Mouse (Mus musculus) layer of hippocampus, postnatal 36 days (tissue): ENCODE results near the gene Ccl3. TPM values are rescaled to one million over a fixed set of nuclear protein-coding genes. Genes with fewer than 3 reads are reported as not detected.

ENCODE experiments used
- DNase-seq, 2 experiments: peaks; one replicate each; pipeline ENCODE4 v3.0.0; 2022
- total RNA-seq, 2 experiments: library from RNA; stranded (reverse); gene quantifications; 2 replicates each; pipeline ENCODE4 v1.2.3; 2021

Gene Ccl3
- not detected for total RNA-seq

DNA sequence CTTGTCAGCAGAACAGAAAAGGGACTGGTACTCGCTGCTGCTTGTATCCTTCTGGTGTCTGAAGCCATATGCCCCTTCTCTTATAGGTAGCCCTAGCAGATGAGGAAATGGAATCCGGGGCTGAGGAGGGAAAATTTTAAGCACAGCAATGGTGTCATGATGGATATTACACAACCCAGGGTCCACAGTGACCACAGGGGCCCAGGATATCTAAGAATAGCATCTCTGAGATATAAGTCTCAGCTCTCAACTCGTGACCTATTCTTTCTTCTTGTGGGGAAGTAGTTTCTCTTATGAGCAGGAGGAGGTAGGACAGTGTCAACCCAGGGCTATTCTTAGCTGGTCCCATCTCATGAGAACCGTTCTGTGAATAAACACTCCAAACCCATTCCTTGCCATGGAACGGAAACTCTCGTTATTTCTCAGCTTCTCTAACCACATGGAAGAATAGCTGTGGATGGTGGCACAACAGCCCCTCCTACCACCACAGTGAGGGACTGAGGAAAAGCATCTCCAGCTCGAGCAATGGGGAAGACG is at the start of gene Ccl3:
Ccl3 (minus strand) TSS at position 51 of the 537 bp plus-strand sequence.
- DNase-seq, result no peak

GRCm38 (mm10) chr11:83692008-83692407 is 42.9 kb upstream of the Ccl3 start:
- no peak for DNase-seq

DNA sequence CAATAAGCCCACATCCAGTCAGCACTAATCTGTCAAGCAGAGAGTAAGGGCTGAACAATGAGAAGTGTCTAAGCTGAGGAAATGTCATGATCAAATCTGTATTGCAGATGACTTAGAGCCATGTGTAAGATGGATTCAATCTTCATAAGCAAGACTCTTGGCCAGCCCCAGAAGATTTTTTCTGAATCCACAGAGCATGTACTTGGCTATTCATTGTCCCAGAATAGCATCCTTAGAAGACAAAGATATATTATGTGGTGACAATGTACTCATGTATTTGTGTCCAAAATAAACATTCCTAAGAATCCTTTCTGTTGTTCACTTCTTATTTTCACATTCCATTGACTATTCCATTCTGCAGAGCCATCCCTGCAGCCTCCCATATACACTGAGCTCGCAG is 40.8 kb upstream of the Ccl3 start:
- DNase-seq, result no peak

DNA sequence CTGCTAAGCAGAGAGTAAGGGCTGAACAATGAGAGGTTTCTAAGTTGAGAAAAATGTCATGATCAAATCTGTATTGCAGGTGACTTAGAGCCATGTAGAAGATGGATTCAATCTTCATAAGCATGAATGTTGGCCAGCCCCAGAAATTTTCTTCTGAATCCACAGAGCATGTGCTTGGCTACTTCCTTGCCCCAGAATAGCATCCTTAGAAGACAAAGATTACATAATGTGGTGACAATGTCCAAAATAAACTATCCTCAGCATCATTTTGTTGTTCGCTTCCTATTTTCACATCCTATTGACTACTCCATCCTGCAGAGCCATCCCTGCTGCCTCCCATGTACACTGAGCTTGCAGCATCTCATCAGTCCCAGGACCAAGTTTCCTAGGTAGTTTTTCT is 26.5 kb upstream of the Ccl3 start:
- DNase-seq, result no peak

- DNase-seq, result no peak
These were observed 22.6 kb upstream of the Ccl3 start for GRCm38 (mm10) chr11:83671743-83672142.

DNA sequence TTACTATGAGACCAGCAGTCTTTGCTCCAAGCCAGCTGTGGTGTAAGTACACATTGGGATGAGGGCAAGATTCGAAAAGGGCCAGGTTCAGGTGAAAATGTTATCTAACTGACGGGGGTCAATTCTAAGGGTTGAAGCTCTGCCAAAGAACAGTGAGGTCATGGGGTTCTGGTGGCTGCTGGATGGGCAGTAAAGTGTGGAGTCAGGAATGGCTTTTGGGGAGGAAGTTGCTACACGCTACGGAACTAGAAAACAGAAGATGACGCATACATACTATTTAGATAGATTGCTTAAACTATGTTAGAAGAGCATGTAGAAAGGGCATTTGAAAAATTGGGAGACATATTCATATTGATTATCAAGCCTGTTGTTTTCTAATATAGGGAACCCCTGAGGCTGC is 14.4 kb upstream of the Ccl3 start:
- DNase-seq, result no peak

DNA sequence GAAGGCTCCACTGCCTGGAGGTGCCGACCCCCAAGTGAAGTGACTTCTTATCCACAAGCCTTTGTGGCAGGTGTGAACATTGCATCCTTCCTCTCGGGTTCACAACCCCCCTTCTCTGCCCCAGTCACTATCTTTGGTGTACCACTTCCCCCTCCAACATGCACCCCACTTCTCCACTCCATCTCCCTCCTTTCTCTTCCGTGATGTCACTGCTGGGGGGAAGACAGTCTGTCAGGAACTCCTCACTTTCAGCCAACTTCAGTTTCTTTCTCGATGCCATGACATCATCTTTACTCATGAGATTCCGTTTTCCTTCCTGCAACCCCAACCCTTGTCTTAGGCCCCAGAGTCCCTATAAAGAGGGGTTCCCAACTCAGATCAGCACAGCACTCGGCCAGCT is 13.0 kb upstream of the Ccl3 start, which contains the start of gene Ccl4:
Ccl4 (plus strand) TSS at position 381 of the 400 bp plus-strand sequence.
- no peak for DNase-seq

GRCm38 (mm10) chr11:83658797-83659196 is 9.6 kb upstream of the Ccl3 start:
- no peak for DNase-seq

GRCm38 (mm10) chr11:83657508-83657907 is 8.4 kb upstream of the Ccl3 start:
- DNase-seq, result no peak

- no peak for DNase-seq
These were observed 5.5 kb upstream of the Ccl3 start for GRCm38 (mm10) chr11:83654606-83655005.

GRCm38 (mm10) chr11:83646356-83647149 is 2.6 kb downstream of the Ccl3 start:
- DNase-seq, result no peak

- no peak for DNase-seq
These were observed 3.6 kb downstream of the Ccl3 start, which contains the start of gene Rpl9-ps1 for GRCm38 (mm10) chr11:83645521-83645920. Gene Rpl9-ps1, minus strand, starts transcription at chr11:83645621.

- no peak for DNase-seq
These were observed 7.9 kb downstream of the Ccl3 start for GRCm38 (mm10) chr11:83641216-83641615.

GRCm38 (mm10) chr11:83640141-83640540 is 9.0 kb downstream of the Ccl3 start:
- DNase-seq, result no peak

DNA sequence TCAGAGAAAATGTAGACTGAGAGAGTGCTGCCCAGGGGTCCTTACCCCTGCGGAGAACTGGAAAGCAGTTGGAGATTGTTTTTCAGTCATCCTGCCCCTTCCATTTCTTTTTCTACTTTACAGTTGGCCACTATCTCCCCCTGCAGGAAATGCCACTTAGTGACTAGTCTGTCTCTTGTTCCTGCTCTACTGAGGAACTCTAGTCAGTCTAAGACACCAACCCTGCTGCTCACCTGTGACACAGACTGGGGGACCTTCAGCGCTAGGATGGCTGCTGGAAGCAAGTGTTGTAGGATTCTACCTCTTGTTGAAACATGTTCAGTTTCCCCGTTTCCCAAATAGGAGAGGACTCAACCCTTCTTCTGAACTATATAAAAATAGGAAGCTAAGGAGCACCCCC is 9.6 kb downstream of the Ccl3 start:
- no peak for DNase-seq

DNA sequence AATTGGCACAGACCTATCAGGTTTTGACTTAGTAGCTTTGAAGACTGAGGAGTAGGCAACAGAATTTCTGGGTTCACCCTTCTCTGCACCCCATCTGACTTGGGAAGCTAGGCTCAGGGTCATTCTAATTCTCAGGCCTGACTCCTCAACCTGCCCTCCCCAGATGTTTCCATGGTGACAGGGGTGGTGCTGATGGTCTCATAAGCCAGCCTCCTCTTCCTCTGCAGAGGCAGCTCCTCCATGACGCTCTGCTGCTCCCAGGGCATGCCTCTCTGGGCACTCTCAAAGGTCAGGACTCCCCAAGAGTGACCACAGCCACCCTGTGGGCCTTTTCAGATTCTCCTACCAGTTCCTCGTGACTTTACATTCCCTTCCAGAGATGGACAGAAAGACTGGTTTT is 10.2 kb downstream of the Ccl3 start:
- DNase-seq, result no peak

- no peak for DNase-seq
These were observed 12.4 kb downstream of the Ccl3 start for GRCm38 (mm10) chr11:83636742-83637235.

GRCm38 (mm10) chr11:83634898-83635297 is 14.3 kb downstream of the Ccl3 start:
- DNase-seq, result no peak

DNA sequence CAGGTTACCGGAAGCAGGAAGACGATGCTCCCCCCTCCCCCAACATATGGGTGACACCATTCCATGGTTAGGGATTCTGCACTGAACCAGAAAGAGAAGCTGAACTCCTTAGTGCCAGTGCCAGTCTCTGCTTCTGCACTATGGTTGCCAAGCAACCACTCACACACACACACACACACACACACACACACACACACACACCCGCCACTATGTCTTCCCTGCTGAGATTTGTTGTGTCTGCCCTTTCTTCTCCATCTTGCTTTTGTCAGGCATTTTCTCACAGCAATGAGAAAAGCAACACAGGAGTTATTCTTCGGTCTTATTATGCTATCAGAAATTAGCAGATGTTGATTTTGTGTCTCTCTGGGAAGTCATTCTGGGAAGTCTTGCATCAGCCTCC is 14.7 kb downstream of the Ccl3 start:
- DNase-seq, result no peak

- DNase-seq, result no peak
These were observed 16.4 kb downstream of the Ccl3 start for GRCm38 (mm10) chr11:83632744-83633143.

- DNase-seq, result no peak
These were observed 18.1 kb downstream of the Ccl3 start for GRCm38 (mm10) chr11:83631065-83631464.

- no peak for DNase-seq
These were observed 18.5 kb downstream of the Ccl3 start for GRCm38 (mm10) chr11:83630630-83631029.

DNA sequence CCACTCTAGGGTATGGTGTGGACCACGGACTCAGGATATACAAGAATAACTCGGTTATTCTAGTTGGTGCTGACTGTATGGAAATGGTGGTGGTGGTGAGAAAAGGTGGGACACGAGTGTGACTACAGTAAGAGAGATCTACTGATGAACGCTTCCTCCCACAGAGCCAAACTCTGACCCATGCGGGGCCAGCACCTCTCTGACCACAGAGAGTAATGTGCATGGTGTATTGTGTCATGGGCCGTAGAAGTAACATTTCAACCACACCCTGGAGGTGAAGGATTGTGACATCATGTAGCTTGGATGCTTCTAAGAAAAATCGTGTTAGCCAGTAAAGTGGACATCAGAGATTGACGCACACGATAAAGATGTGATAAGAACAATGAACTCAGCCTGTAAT is 20.3 kb downstream of the Ccl3 start:
- no peak for DNase-seq

GRCm38 (mm10) chr11:83623586-83623985 is 25.6 kb downstream of the Ccl3 start:
- no peak for DNase-seq
